Mouse (Mus musculus) liver, embryonic 14.5 days (tissue): Measurements from ENCODE around the gene Med31.

Source experiments
- CTCF ChIP-seq: IDR thresholded peaks from 2 replicates; pipeline ENCODE4 v1.5.1; 2016; ENCODE audit warnings: antibody characterized with exemption, low read depth, control low read depth
- EP300 ChIP-seq: IDR thresholded peaks from 2 replicates; pipeline ENCODE4 v1.6.1; 2016; ENCODE audit warnings: antibody characterized with exemption, low read depth

GRCm38 (mm10) chr11:72228513-72228912 is 13.1 kb upstream of the Med31 start:
- TF ChIP-seq CTCF (no peak), EP300 (no peak)
